Mouse (Mus musculus) heart, embryonic 12.5 days (tissue): Measurements from ENCODE around the gene Afap1. TPM values are rescaled to one million over a fixed set of nuclear protein-coding genes. Genes with fewer than 3 reads are reported as not detected.

Experiments
- ATAC-seq: fragments of 200-750 bp; cut with Nextera tagmentation; 2 replicates; pipeline ENCODE4 v1.8.0; 2017; ENCODE audit warnings: moderate TSS enrichment, moderate library complexity; ENCODE audit not compliant: insufficient number of reproducible peaks, low FRiP score
- H3K27ac ChIP-seq: fragments of 300-500 bp; sonication (generic); 2 replicates; pipeline ENCODE4 v1.5.1; 2016; ENCODE audit warnings: mild to moderate bottlenecking, moderate library complexity; ENCODE audit not compliant: poor library complexity, severe bottlenecking
- H3K27me3 ChIP-seq: fragments of 300-500 bp; sonication (generic); replicated peaks from 2 replicates; pipeline ENCODE4 v1.6.1; 2016; ENCODE audit warnings: mild to moderate bottlenecking, moderate library complexity
- H3K36me3 ChIP-seq: fragments of 300-500 bp; sonication (generic); 2 replicates; pipeline ENCODE4 v1.6.1; 2016; ENCODE audit warnings: mild to moderate bottlenecking, moderate library complexity
- H3K4me1 ChIP-seq: fragments of 300-500 bp; sonication (generic); replicated peaks from 2 replicates; pipeline ENCODE4 v1.6.1; 2016; ENCODE audit warnings: mild to moderate bottlenecking
- H3K4me2 ChIP-seq: fragments of 300-500 bp; sonication (generic); 2 replicates; pipeline ENCODE4 v1.6.1; 2016; ENCODE audit warnings: mild to moderate bottlenecking, moderate library complexity
- H3K4me3 ChIP-seq: fragments of 300-500 bp; sonication (generic); 2 replicates; pipeline ENCODE4 v1.5.1; 2016; ENCODE audit warnings: mild to moderate bottlenecking
- H3K9ac ChIP-seq: fragments of 300-500 bp; sonication (generic); 2 replicates; pipeline ENCODE4 v1.6.1; 2016; ENCODE audit warnings: mild to moderate bottlenecking, moderate library complexity
- H3K9me3 ChIP-seq: fragments of 300-500 bp; sonication (generic); replicated peaks from 2 replicates; pipeline ENCODE4 v1.6.1; 2016; ENCODE audit warnings: mild to moderate bottlenecking, moderate library complexity
- WGBS: fragments of 180-500 bp; shearing (Covaris S2); methylation state at CpG from one replicate; pipeline ENCODE4 v1.1.7; 2016; 5-methylcytosine and 5-hydroxymethylcytosine counted together
- polyA plus RNA-seq: library from polyadenylated mRNA; unstranded; fragments of >200 nt; fragmentation: Nextera tagmentation; extraction: Ambion mirVana; gene quantifications from 2 replicates; pipeline ENCODE4 v1.2.1, GENCODE M21; 2016

Gene Afap1
- polyA plus RNA-seq, 1 experiment from 2014 or later, result 30.5 TPM

- 69% methylated on average over 4 of the region's 4 CpGs for WGBS
- H3K36me3 ChIP-seq, result peaks cover 8% of the 10 kb centered on the region; the same call in 1 of the 2 replicates
- no peaks in the 10 kb centered on the region for H3K9me3 ChIP-seq
- ATAC-seq, result no peak
- H3K9ac ChIP-seq, result peak overlapping the region; percentile 46; the same call in 1 of the 2 replicates
- peak overlapping the region; percentile 3; the same call in 1 of the 2 replicates for H3K4me2 ChIP-seq
- no peak overlapping the region for H3K4me3 ChIP-seq
- H3K4me1 ChIP-seq, result peaks cover 65% of the 10 kb centered on the region
- peak overlapping the region; percentile 28; the same call in 1 of the 2 replicates for H3K27ac ChIP-seq
- H3K27me3 ChIP-seq, result no peaks in the 10 kb centered on the region
These were observed 4.0 kb downstream of the Afap1 start for GRCm38 (mm10) chr5:35897147-35897546.

- 66% methylated on average over 4 of the region's 4 CpGs for WGBS
- no peak for ATAC-seq
These were observed 5.0 kb downstream of the Afap1 start for GRCm38 (mm10) chr5:35898114-35898513.

GRCm38 (mm10) chr5:35898994-35899393 lies 5.9 kb downstream of the Afap1 start:
- Histone ChIP-seq H3K4me3 (no peak overlapping the region), H3K36me3 (peaks cover 12% of the 10 kb centered on the region; the same call in 1 of the 2 replicates), H3K4me1 (peaks cover 80% of the 10 kb centered on the region), H3K4me2 (no peak overlapping the region), H3K9ac (no peak overlapping the region), H3K27ac (peak overlapping the region; percentile 89; the same call in 1 of the 2 replicates), H3K27me3 (no peaks in the 10 kb centered on the region), H3K9me3 (no peaks in the 10 kb centered on the region)
- ATAC-seq, result no peak
- 88% methylated on average over 3 of the region's 3 CpGs for WGBS

More at GRCm38 (mm10) chr5:35898114-35898513, 5.0 kb downstream of the Afap1 start:
- no peak overlapping the region for H3K4me3 ChIP-seq
- H3K27me3 ChIP-seq, result no peaks in the 10 kb centered on the region
- H3K9ac ChIP-seq, result no peak overlapping the region
- no peak overlapping the region for H3K27ac ChIP-seq
- H3K36me3 ChIP-seq, result peaks cover 12% of the 10 kb centered on the region; the same call in 1 of the 2 replicates
- H3K4me2 ChIP-seq, result no peak overlapping the region
- H3K4me1 ChIP-seq, result peaks cover 71% of the 10 kb centered on the region
- no peaks in the 10 kb centered on the region for H3K9me3 ChIP-seq

GRCm38 (mm10) chr5:35900401-35901225 lies 7.5 kb downstream of the Afap1 start:
- peak; percentile 34 for ATAC-seq
- Histone ChIP-seq H3K9ac (peak overlapping the region; percentile 53), H3K4me1 (peaks cover 87% of the 10 kb centered on the region), H3K36me3 (peaks cover 12% of the 10 kb centered on the region; the same call in 1 of the 2 replicates), H3K27me3 (no peaks in the 10 kb centered on the region), H3K9me3 (no peaks in the 10 kb centered on the region), H3K4me2 (peak overlapping the region; percentile 52), H3K27ac (peak overlapping the region; percentile 89), H3K4me3 (no peak overlapping the region)
- WGBS, result 12% methylated on average over 10 of the region's 10 CpGs

- H3K9ac ChIP-seq, result peak overlapping the region; percentile 51; the same call in 1 of the 2 replicates
- ATAC-seq, result peak; percentile 81
These were observed 8.2 kb downstream of the Afap1 start for GRCm38 (mm10) chr5:35901226-35901809.

GRCm38 (mm10) chr5:35903456-35903855 lies 10.3 kb downstream of the Afap1 start:
- H3K4me3 ChIP-seq, result no peak overlapping the region
- peak overlapping the region; percentile 83 for H3K27ac ChIP-seq
- H3K4me1 ChIP-seq, result peaks cover 89% of the 10 kb centered on the region
- H3K36me3 ChIP-seq, result 0 out of 2 replicates have a peak, but pooled peaks cover 5% of the 10 kb centered on the region
- 23% methylated on average over 8 of the region's 8 CpGs for WGBS
- peak overlapping the region; percentile 25 for H3K4me2 ChIP-seq
- H3K9me3 ChIP-seq, result no peaks in the 10 kb centered on the region
- H3K9ac ChIP-seq, result 0 out of 2 replicates have a peak overlapping the region, but pooled peaks have one; percentile 37
- no peak for ATAC-seq
- no peaks in the 10 kb centered on the region for H3K27me3 ChIP-seq

More at GRCm38 (mm10) chr5:35901226-35901809, 8.2 kb downstream of the Afap1 start:
- Histone ChIP-seq H3K36me3 (peaks cover 12% of the 10 kb centered on the region; the same call in 1 of the 2 replicates), H3K9me3 (no peaks in the 10 kb centered on the region), H3K27me3 (no peaks in the 10 kb centered on the region), H3K27ac (peak overlapping the region; percentile 89), H3K4me1 (peaks cover 87% of the 10 kb centered on the region), H3K4me3 (no peak overlapping the region), H3K4me2 (peak overlapping the region; percentile 52)
- 27% methylated on average over 12 of the region's 12 CpGs for WGBS

GRCm38 (mm10) chr5:35905283-35905682 lies 12.2 kb downstream of the Afap1 start:
- H3K4me2 ChIP-seq, result peak overlapping the region; percentile 22
- peaks cover 90% of the 10 kb centered on the region for H3K4me1 ChIP-seq
- 36% methylated on average over 8 of the region's 8 CpGs for WGBS
- H3K4me3 ChIP-seq, result no peak overlapping the region
- ATAC-seq, result no peak
- H3K9ac ChIP-seq, result peak overlapping the region; percentile 51; the same call in 1 of the 2 replicates
- 0 out of 2 replicates have a peak, but pooled peaks cover 5% of the 10 kb centered on the region for H3K36me3 ChIP-seq
- no peaks in the 10 kb centered on the region for H3K9me3 ChIP-seq
- H3K27ac ChIP-seq, result peak overlapping the region; percentile 83
- H3K27me3 ChIP-seq, result no peaks in the 10 kb centered on the region

- peak overlapping the region; percentile 14 for H3K27ac ChIP-seq
- 58% methylated on average over 4 of the region's 4 CpGs for WGBS
- H3K4me3 ChIP-seq, result no peak overlapping the region
- H3K9me3 ChIP-seq, result no peaks in the 10 kb centered on the region
- no peaks in the 10 kb centered on the region for H3K27me3 ChIP-seq
- no peak for ATAC-seq
- no peak overlapping the region for H3K4me2 ChIP-seq
- H3K9ac ChIP-seq, result 0 out of 2 replicates have a peak overlapping the region, but pooled peaks have one; percentile 9
- H3K4me1 ChIP-seq, result peaks cover 76% of the 10 kb centered on the region
- H3K36me3 ChIP-seq, result peaks cover 13% of the 10 kb centered on the region
These were observed 14.0 kb downstream of the Afap1 start for GRCm38 (mm10) chr5:35907090-35907489.

- 30% methylated on average over 15 of the region's 15 CpGs for WGBS
- Histone ChIP-seq H3K27me3 (no peaks in the 10 kb centered on the region), H3K9ac (peak overlapping the region; percentile 57), H3K36me3 (peaks cover 17% of the 10 kb centered on the region), H3K4me3 (no peak overlapping the region), H3K4me2 (peak overlapping the region; percentile 44), H3K9me3 (no peaks in the 10 kb centered on the region), H3K27ac (peak overlapping the region; percentile 89), H3K4me1 (peaks cover 73% of the 10 kb centered on the region)
- peak; percentile 62 for ATAC-seq
These were observed 14.7 kb downstream of the Afap1 start for GRCm38 (mm10) chr5:35907633-35908426.

GRCm38 (mm10) chr5:35908626-35909443 lies 15.7 kb downstream of the Afap1 start:
- Histone ChIP-seq H3K36me3 (peaks cover 16% of the 10 kb centered on the region), H3K27me3 (no peaks in the 10 kb centered on the region), H3K4me3 (no peak overlapping the region), H3K27ac (peak overlapping the region; percentile 89), H3K9ac (peak overlapping the region; percentile 57), H3K9me3 (no peaks in the 10 kb centered on the region), H3K4me1 (peaks cover 65% of the 10 kb centered on the region), H3K4me2 (peak overlapping the region; percentile 44)
- ATAC-seq, result peak; percentile 15; the same call in 1 of the 2 replicates
- WGBS, result 42% methylated on average over 13 of the region's 13 CpGs
